Mouse (Mus musculus): ENCODE results near the gene Zfp618. TPM values are rescaled to one million over a fixed set of nuclear protein-coding genes. Genes with fewer than 3 reads are reported as not detected.

Gene Zfp618
- polyA plus RNA-seq, 1 experiment, result not detected

GRCm38 (mm10) chr4:63061411-63061810, 96.0 kb downstream of the Zfp618 start:
- TF ChIP-seq POLR2A (IDR thresholded peaks at IDR 0.05; ENCODE audit: insufficient read depth, low read depth, low read length) (no peak), CTCF (IDR thresholded peaks at IDR 0.05; ENCODE audit: insufficient read depth, low read depth, low read length) (no peak)
- 96% methylated on average over 6 of the region's 6 CpGs for WGBS
- H3K27ac ChIP-seq (ENCODE audit: insufficient read depth, low read depth, low read length), result no peak overlapping the region
- H3K4me1 ChIP-seq (ENCODE audit: control insufficient read depth, insufficient read depth, low read length), result no peaks in the 10 kb centered on the region
- no peak overlapping the region for H3K4me3 ChIP-seq (ENCODE audit: insufficient read depth, low read depth, low read length)

- Histone ChIP-seq H3K27ac (ENCODE audit: insufficient read depth, low read depth, low read length) (no peak overlapping the region), H3K4me3 (ENCODE audit: insufficient read depth, low read depth, low read length) (no peak overlapping the region), H3K4me1 (ENCODE audit: control insufficient read depth, insufficient read depth, low read length) (no peaks in the 10 kb centered on the region)
- TF ChIP-seq POLR2A (IDR thresholded peaks at IDR 0.05; ENCODE audit: insufficient read depth, low read depth, low read length) (no peak), CTCF (IDR thresholded peaks at IDR 0.05; ENCODE audit: insufficient read depth, low read depth, low read length) (no peak)
- WGBS, result 100% methylated on average over 4 of the region's 4 CpGs
These were observed 98.0 kb downstream of the Zfp618 start for GRCm38 (mm10) chr4:63063360-63063759.

- 89% methylated on average over 9 of the region's 9 CpGs for WGBS
- Histone ChIP-seq H3K27ac (ENCODE audit: insufficient read depth, low read depth, low read length) (no peak overlapping the region), H3K4me3 (ENCODE audit: insufficient read depth, low read depth, low read length) (no peak overlapping the region), H3K4me1 (ENCODE audit: control insufficient read depth, insufficient read depth, low read length) (peaks cover 6% of the 10 kb centered on the region; the same call in 1 of the 2 replicates)
- TF ChIP-seq POLR2A (IDR thresholded peaks at IDR 0.05; ENCODE audit: insufficient read depth, low read depth, low read length) (no peak), CTCF (IDR thresholded peaks at IDR 0.05; ENCODE audit: insufficient read depth, low read depth, low read length) (no peak)
These were observed 99.5 kb downstream of the Zfp618 start for GRCm38 (mm10) chr4:63064911-63065310.

GRCm38 (mm10) chr4:63066796-63067195, 101.4 kb downstream of the Zfp618 start:
- Histone ChIP-seq H3K4me1 (ENCODE audit: control insufficient read depth, insufficient read depth, low read length) (peaks cover 6% of the 10 kb centered on the region; the same call in 1 of the 2 replicates), H3K4me3 (ENCODE audit: insufficient read depth, low read depth, low read length) (no peak overlapping the region), H3K27ac (ENCODE audit: insufficient read depth, low read depth, low read length) (no peak overlapping the region)
- TF ChIP-seq POLR2A (IDR thresholded peaks at IDR 0.05; ENCODE audit: insufficient read depth, low read depth, low read length) (no peak), CTCF (IDR thresholded peaks at IDR 0.05; ENCODE audit: insufficient read depth, low read depth, low read length) (no peak)
- 92% methylated on average over 4 of the region's 4 CpGs for WGBS

GRCm38 (mm10) chr4:63067822-63068221, 102.4 kb downstream of the Zfp618 start:
- peaks cover 6% of the 10 kb centered on the region; the same call in 1 of the 2 replicates for H3K4me1 ChIP-seq (ENCODE audit: control insufficient read depth, insufficient read depth, low read length)
- no peak overlapping the region for H3K4me3 ChIP-seq (ENCODE audit: insufficient read depth, low read depth, low read length)
- WGBS, result 87% methylated on average over 6 of the region's 6 CpGs
- TF ChIP-seq POLR2A (IDR thresholded peaks at IDR 0.05; ENCODE audit: insufficient read depth, low read depth, low read length) (no peak), CTCF (IDR thresholded peaks at IDR 0.05; ENCODE audit: insufficient read depth, low read depth, low read length) (no peak)
- no peak overlapping the region for H3K27ac ChIP-seq (ENCODE audit: insufficient read depth, low read depth, low read length)

- Histone ChIP-seq H3K4me3 (ENCODE audit: insufficient read depth, low read depth, low read length) (no peak overlapping the region), H3K4me1 (ENCODE audit: control insufficient read depth, insufficient read depth, low read length) (peaks cover 6% of the 10 kb centered on the region; the same call in 1 of the 2 replicates), H3K27ac (ENCODE audit: insufficient read depth, low read depth, low read length) (no peak overlapping the region)
- TF ChIP-seq CTCF (IDR thresholded peaks at IDR 0.05; ENCODE audit: insufficient read depth, low read depth, low read length), result no peak
- no peak for TF ChIP-seq POLR2A (IDR thresholded peaks at IDR 0.05; ENCODE audit: insufficient read depth, low read depth, low read length)
- WGBS, result 73% methylated on average over 12 of the region's 12 CpGs
These were observed 103.3 kb downstream of the Zfp618 start for GRCm38 (mm10) chr4:63068499-63069175.

- peaks cover 6% of the 10 kb centered on the region; the same call in 1 of the 2 replicates for H3K4me1 ChIP-seq (ENCODE audit: control insufficient read depth, insufficient read depth, low read length)
- WGBS, result 95% methylated on average over 15 of the region's 15 CpGs
- TF ChIP-seq CTCF (IDR thresholded peaks at IDR 0.05; ENCODE audit: insufficient read depth, low read depth, low read length), result no peak
- no peak for TF ChIP-seq POLR2A (IDR thresholded peaks at IDR 0.05; ENCODE audit: insufficient read depth, low read depth, low read length)
These were observed 106.3 kb downstream of the Zfp618 start for GRCm38 (mm10) chr4:63071413-63072260.

GRCm38 (mm10) chr4:63073139-63073538, 107.8 kb downstream of the Zfp618 start:
- 91% methylated on average over 2 of the region's 2 CpGs for WGBS
- Histone ChIP-seq H3K27ac (ENCODE audit: insufficient read depth, low read depth, low read length) (no peak overlapping the region), H3K4me3 (ENCODE audit: insufficient read depth, low read depth, low read length) (no peak overlapping the region), H3K4me1 (ENCODE audit: control insufficient read depth, insufficient read depth, low read length) (peaks cover 6% of the 10 kb centered on the region; the same call in 1 of the 2 replicates)
- TF ChIP-seq CTCF (IDR thresholded peaks at IDR 0.05; ENCODE audit: insufficient read depth, low read depth, low read length), result no peak
- no peak for TF ChIP-seq POLR2A (IDR thresholded peaks at IDR 0.05; ENCODE audit: insufficient read depth, low read depth, low read length)

More at GRCm38 (mm10) chr4:63071413-63072260, 106.3 kb downstream of the Zfp618 start:
- Histone ChIP-seq H3K4me3 (ENCODE audit: insufficient read depth, low read depth, low read length) (no peak overlapping the region), H3K27ac (ENCODE audit: insufficient read depth, low read depth, low read length) (no peak overlapping the region)

GRCm38 (mm10) chr4:63079159-63079558, 113.8 kb downstream of the Zfp618 start:
- no peak overlapping the region for H3K4me3 ChIP-seq (ENCODE audit: insufficient read depth, low read depth, low read length)
- H3K27ac ChIP-seq (ENCODE audit: insufficient read depth, low read depth, low read length), result no peak overlapping the region
- no peaks in the 10 kb centered on the region for H3K4me1 ChIP-seq (ENCODE audit: control insufficient read depth, insufficient read depth, low read length)
- WGBS, result 63% methylated on average over 7 of the region's 7 CpGs
- TF ChIP-seq CTCF (IDR thresholded peaks at IDR 0.05; ENCODE audit: insufficient read depth, low read depth, low read length) (no peak), POLR2A (IDR thresholded peaks at IDR 0.05; ENCODE audit: insufficient read depth, low read depth, low read length) (no peak)
